Mouse (Mus musculus): Measurements from ENCODE around the gene Sgcd. TPM values are rescaled to one million over a fixed set of nuclear protein-coding genes. Genes with fewer than 3 reads are reported as not detected.

Sgcd gene
- total and polyA plus RNA-seq, 2 experiments from 2014 or later: 4.0 to 37.3 TPM

- Histone ChIP-seq H3K36me3 (ENCODE audit: insufficient read depth, low read length) (no peaks in the 10 kb centered on the region), H3K27me3 (ENCODE audit: insufficient read depth, low read length) (no peaks in the 10 kb centered on the region), H3K9me3 (ENCODE audit: low read length) (no peaks in the 10 kb centered on the region), H3K4me1 (ENCODE audit: insufficient read depth, low read length) (no peaks in the 10 kb centered on the region), H3K4me3 (ENCODE audit: low read length) (no peak overlapping the region), H3K9ac (replicated peaks; ENCODE audit: low read length) (no peak overlapping the region), H3K27ac (no peak overlapping the region), H3K4me2 (ENCODE audit: low read depth, low read length) (no peak overlapping the region)
- TF ChIP-seq CTCF (IDR thresholded peaks at IDR 0.05; ENCODE audit: low read depth): no peak
- no peak for ATAC-seq
- 87% methylated on average over 5 of the region's 5 CpGs for WGBS
- no peak for DNase-seq (ENCODE audit: low spot score)
Observed at GRCm38 (mm10) chr11:47032318-47032717, 956.5 kb downstream of the Sgcd start.

DNA sequence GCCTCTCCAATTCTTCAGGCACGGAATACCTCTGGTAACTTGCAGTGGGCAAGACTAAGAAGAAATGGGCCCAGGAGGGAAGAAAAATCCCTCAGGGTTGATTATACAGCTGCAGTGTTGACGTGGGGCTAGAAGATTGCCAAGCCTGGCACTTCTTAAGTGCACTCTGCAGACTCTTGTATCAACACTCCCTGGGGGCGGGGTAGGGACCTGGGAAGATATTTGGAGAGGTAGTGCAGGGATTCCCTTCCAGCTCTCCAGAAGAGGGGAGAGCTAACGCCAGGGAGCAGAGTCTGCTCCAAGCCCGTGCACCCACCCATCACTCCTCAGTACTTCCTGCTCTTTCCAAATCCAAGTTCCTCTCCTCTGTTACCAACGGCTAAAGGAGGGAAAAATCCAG, 967.9 kb downstream of the Sgcd start:
- no peaks in the 10 kb centered on the region for H3K9me3 ChIP-seq (ENCODE audit: low read length)
- no peak overlapping the region for H3K9ac ChIP-seq (replicated peaks; ENCODE audit: low read length)
- H3K27ac ChIP-seq: no peak overlapping the region
- H3K27me3 ChIP-seq (ENCODE audit: insufficient read depth, low read length): no peaks in the 10 kb centered on the region
- H3K4me2 ChIP-seq (ENCODE audit: low read depth, low read length): no peak overlapping the region
- H3K4me1 ChIP-seq (ENCODE audit: insufficient read depth, low read length): no peaks in the 10 kb centered on the region
- no peaks in the 10 kb centered on the region for H3K36me3 ChIP-seq (ENCODE audit: insufficient read depth, low read length)
- no peak for TF ChIP-seq CTCF (IDR thresholded peaks at IDR 0.05; ENCODE audit: low read depth)
- 58% methylated on average over 6 of the region's 6 CpGs for WGBS
- DNase-seq (ENCODE audit: low spot score) (no peak), ATAC-seq (no peak)
- H3K4me3 ChIP-seq (ENCODE audit: low read length): no peak overlapping the region

- Histone ChIP-seq H3K4me3 (ENCODE audit: low read length) (no peak overlapping the region), H3K4me1 (ENCODE audit: insufficient read depth, low read length) (no peaks in the 10 kb centered on the region), H3K4me2 (ENCODE audit: low read depth, low read length) (no peak overlapping the region), H3K27ac (no peak overlapping the region), H3K27me3 (ENCODE audit: insufficient read depth, low read length) (no peaks in the 10 kb centered on the region), H3K9ac (replicated peaks; ENCODE audit: low read length) (no peak overlapping the region), H3K36me3 (ENCODE audit: insufficient read depth, low read length) (no peaks in the 10 kb centered on the region), H3K9me3 (ENCODE audit: low read length) (no peaks in the 10 kb centered on the region)
- peak; percentile 70 for ATAC-seq
- 19% methylated on average over 2 of the region's 2 CpGs for WGBS
- peak; percentile 75 for DNase-seq (ENCODE audit: low spot score)
- no peak for TF ChIP-seq CTCF (IDR thresholded peaks at IDR 0.05; ENCODE audit: low read depth)
Observed at GRCm38 (mm10) chr11:47018139-47018538, 970.6 kb downstream of the Sgcd start.

DNA sequence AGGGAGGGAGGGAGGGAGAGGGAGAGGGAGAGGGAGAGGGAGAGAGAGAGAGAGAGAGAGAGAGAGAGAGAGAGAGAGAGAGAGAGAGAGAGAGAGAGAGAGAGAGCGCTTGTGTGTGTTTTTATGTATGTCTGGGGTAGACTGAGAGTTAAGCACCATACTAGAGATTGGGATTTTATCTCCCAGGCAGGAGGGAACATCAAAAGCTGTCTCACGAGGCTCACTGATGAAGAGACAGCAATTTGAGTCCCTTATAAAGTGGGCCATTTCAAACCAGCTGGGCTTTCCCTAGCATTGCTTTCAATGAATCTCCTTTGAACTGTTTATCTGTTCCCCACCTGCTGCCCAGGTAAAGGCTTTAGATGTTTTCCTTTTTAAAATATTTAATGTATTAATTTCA, 973.1 kb downstream of the Sgcd start:
- 56% methylated on average over 2 of the region's 2 CpGs for WGBS
- TF ChIP-seq CTCF (IDR thresholded peaks at IDR 0.05; ENCODE audit: low read depth): no peak
- no peaks in the 10 kb centered on the region for H3K27me3 ChIP-seq (ENCODE audit: insufficient read depth, low read length)

DNA sequence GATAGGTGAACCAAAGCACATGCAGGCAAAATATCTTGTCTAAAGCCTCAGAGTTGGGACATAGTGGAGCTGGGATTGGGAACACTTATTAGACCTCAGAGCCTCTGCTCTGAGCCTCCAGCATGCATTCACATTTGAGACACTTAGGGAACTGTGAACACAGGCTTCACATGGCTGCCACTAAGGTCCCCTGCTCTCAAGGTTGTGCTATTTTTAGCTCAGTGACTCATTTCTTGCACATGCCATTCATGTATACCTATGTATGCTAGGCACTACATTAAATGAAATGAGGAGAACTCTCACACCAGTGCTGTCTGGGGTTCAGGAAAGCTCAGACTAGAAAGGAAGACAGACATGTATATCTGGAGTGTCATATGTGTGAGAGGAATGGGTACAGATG, 974.5 kb downstream of the Sgcd start:
- Histone ChIP-seq H3K9me3 (ENCODE audit: low read length) (no peaks in the 10 kb centered on the region), H3K36me3 (ENCODE audit: insufficient read depth, low read length) (no peaks in the 10 kb centered on the region), H3K4me3 (ENCODE audit: low read length) (no peak overlapping the region), H3K9ac (replicated peaks; ENCODE audit: low read length) (no peak overlapping the region), H3K27ac (no peak overlapping the region), H3K4me2 (ENCODE audit: low read depth, low read length) (no peak overlapping the region), H3K27me3 (ENCODE audit: insufficient read depth, low read length) (no peaks in the 10 kb centered on the region), H3K4me1 (ENCODE audit: insufficient read depth, low read length) (no peaks in the 10 kb centered on the region)
- no peak for ATAC-seq
- no peak for TF ChIP-seq CTCF (IDR thresholded peaks at IDR 0.05; ENCODE audit: low read depth)
- no peak for DNase-seq (ENCODE audit: low spot score)

More for the DNA sequence above, 973.1 kb downstream of the Sgcd start:
- no peak overlapping the region for H3K9ac ChIP-seq (replicated peaks; ENCODE audit: low read length)
- no peak overlapping the region for H3K4me3 ChIP-seq (ENCODE audit: low read length)
- no peak overlapping the region for H3K27ac ChIP-seq
- H3K9me3 ChIP-seq (ENCODE audit: low read length): no peaks in the 10 kb centered on the region
- H3K4me2 ChIP-seq (ENCODE audit: low read depth, low read length): no peak overlapping the region
- ATAC-seq (no peak), DNase-seq (ENCODE audit: low spot score) (no peak)
- no peaks in the 10 kb centered on the region for H3K4me1 ChIP-seq (ENCODE audit: insufficient read depth, low read length)
- no peaks in the 10 kb centered on the region for H3K36me3 ChIP-seq (ENCODE audit: insufficient read depth, low read length)

GRCm38 (mm10) chr11:47010166-47010565, 978.6 kb downstream of the Sgcd start:
- no peak for ATAC-seq
- Histone ChIP-seq H3K9ac (replicated peaks; ENCODE audit: low read length) (no peak overlapping the region), H3K4me1 (ENCODE audit: insufficient read depth, low read length) (no peaks in the 10 kb centered on the region), H3K27me3 (ENCODE audit: insufficient read depth, low read length) (no peaks in the 10 kb centered on the region), H3K4me3 (ENCODE audit: low read length) (no peak overlapping the region), H3K9me3 (ENCODE audit: low read length) (no peaks in the 10 kb centered on the region), H3K4me2 (ENCODE audit: low read depth, low read length) (no peak overlapping the region), H3K27ac (no peak overlapping the region), H3K36me3 (ENCODE audit: insufficient read depth, low read length) (no peaks in the 10 kb centered on the region)
- no peak for DNase-seq (ENCODE audit: low spot score)
- peak; percentile 30 for TF ChIP-seq CTCF (IDR thresholded peaks at IDR 0.05; ENCODE audit: low read depth)

GRCm38 (mm10) chr11:47005301-47005875, 983.4 kb downstream of the Sgcd start:
- Histone ChIP-seq H3K4me1 (ENCODE audit: insufficient read depth, low read length) (no peaks in the 10 kb centered on the region), H3K27ac (no peak overlapping the region), H3K27me3 (ENCODE audit: insufficient read depth, low read length) (no peaks in the 10 kb centered on the region), H3K4me2 (ENCODE audit: low read depth, low read length) (no peak overlapping the region), H3K4me3 (ENCODE audit: low read length) (no peak overlapping the region), H3K36me3 (ENCODE audit: insufficient read depth, low read length) (no peaks in the 10 kb centered on the region), H3K9ac (replicated peaks; ENCODE audit: low read length) (no peak overlapping the region), H3K9me3 (ENCODE audit: low read length) (no peaks in the 10 kb centered on the region)
- ATAC-seq (no peak), DNase-seq (ENCODE audit: low spot score) (no peak)
- TF ChIP-seq CTCF (IDR thresholded peaks at IDR 0.05; ENCODE audit: low read depth): no peak
- WGBS: 67% methylated on average over 1 of the region's 1 CpGs

All from hindbrain, postnatal 0 days (tissue).